Mouse (Mus musculus) limb, embryonic 15.5 days (tissue): ENCODE data around the gene Arid1b. TPM values are rescaled to one million over a fixed set of nuclear protein-coding genes. Genes with fewer than 3 reads are reported as not detected.
A peak's percentile ranks its signal among the peaks of the same experiment; 100 is the strongest.

Experiments
- ATAC-seq: fragments of 200-750 bp; cut with Nextera tagmentation; 2 replicates; pipeline ENCODE4 v1.8.0; 2017; ENCODE audit warnings: low read depth, moderate TSS enrichment; ENCODE audit not compliant: insufficient number of reproducible peaks, low FRiP score, low TSS enrichment
- H3K27ac ChIP-seq: fragments of 300-500 bp; sonication (generic); 2 replicates; pipeline ENCODE4 v1.5.1; 2015; ENCODE audit warnings: moderate library complexity, mild to moderate bottlenecking, inconsistent platforms
- H3K27me3 ChIP-seq: fragments of 300-500 bp; sonication (generic); 2 replicates; pipeline ENCODE4 v1.6.1; 2015; ENCODE audit warnings: inconsistent platforms
- H3K36me3 ChIP-seq: fragments of 300-500 bp; sonication (generic); 2 replicates; pipeline ENCODE4 v1.6.1; 2015; ENCODE audit warnings: inconsistent platforms
- H3K4me1 ChIP-seq: fragments of 300-500 bp; sonication (generic); 2 replicates; pipeline ENCODE4 v1.6.1; 2015; ENCODE audit warnings: inconsistent platforms
- H3K4me2 ChIP-seq: fragments of 300-500 bp; sonication (generic); 2 replicates; pipeline ENCODE4 v1.6.1; 2015; ENCODE audit warnings: mild to moderate bottlenecking, inconsistent platforms
- H3K4me3 ChIP-seq: fragments of 300-500 bp; sonication (generic); 2 replicates; pipeline ENCODE4 v1.5.1; 2015; ENCODE audit warnings: mild to moderate bottlenecking, inconsistent platforms
- H3K9ac ChIP-seq: fragments of 300-500 bp; sonication (generic); 2 replicates; pipeline ENCODE4 v1.6.1; 2015; ENCODE audit warnings: inconsistent platforms
- H3K9me3 ChIP-seq: fragments of 300-500 bp; sonication (generic); 2 replicates; pipeline ENCODE4 v1.6.1; 2016; ENCODE audit warnings: inconsistent platforms
- WGBS: fragments of 180-500 bp; shearing (Covaris S2); methylation state at CpG from one replicate; pipeline ENCODE4 v1.1.7; 2015; 5-methylcytosine and 5-hydroxymethylcytosine counted together
- polyA plus RNA-seq: library from polyadenylated mRNA; unstranded; fragments of >200 nt; fragmentation: Nextera tagmentation; extraction: Ambion mirVana; gene quantifications from 2 replicates; pipeline ENCODE4 v1.2.1, GENCODE M21; 2015

The Arid1b gene
- polyA plus RNA-seq, 1 experiment from 2014 or later: 11.4 TPM

- H3K9ac ChIP-seq: no peak overlapping the region
- no peaks in the 10 kb centered on the region for H3K9me3 ChIP-seq
- no peak overlapping the region for H3K4me3 ChIP-seq
- H3K27ac ChIP-seq: no peak overlapping the region
- 93% methylated on average over 1 of the region's 1 CpGs for WGBS
- no peaks in the 10 kb centered on the region for H3K36me3 ChIP-seq
- peaks cover 28% of the 10 kb centered on the region for H3K4me1 ChIP-seq
- H3K27me3 ChIP-seq: no peaks in the 10 kb centered on the region
- H3K4me2 ChIP-seq: no peak overlapping the region
- ATAC-seq: no peak
Observed at GRCm38 (mm10) chr17:5025400-5025799, 31.3 kb downstream of the Arid1b start.

- H3K27ac ChIP-seq: no peak overlapping the region
- H3K9me3 ChIP-seq: no peaks in the 10 kb centered on the region
- no peak overlapping the region for H3K4me3 ChIP-seq
- H3K4me2 ChIP-seq: no peak overlapping the region
- H3K9ac ChIP-seq: no peak overlapping the region
- H3K27me3 ChIP-seq: no peaks in the 10 kb centered on the region
- WGBS: 62% methylated on average over 2 of the region's 2 CpGs
- ATAC-seq: no peak
- no peaks in the 10 kb centered on the region for H3K36me3 ChIP-seq
- peaks cover 22% of the 10 kb centered on the region for H3K4me1 ChIP-seq
Observed at GRCm38 (mm10) chr17:5026578-5026977, 32.4 kb downstream of the Arid1b start.

GRCm38 (mm10) chr17:5029148-5029547 lies 35.0 kb downstream of the Arid1b start:
- no peak overlapping the region for H3K4me3 ChIP-seq
- no peak overlapping the region for H3K4me2 ChIP-seq
- no peaks in the 10 kb centered on the region for H3K27me3 ChIP-seq
- no peak for ATAC-seq
- no peak overlapping the region for H3K27ac ChIP-seq
- H3K9me3 ChIP-seq: no peaks in the 10 kb centered on the region
- 85% methylated on average over 4 of the region's 4 CpGs for WGBS
- no peaks in the 10 kb centered on the region for H3K36me3 ChIP-seq
- peaks cover 12% of the 10 kb centered on the region; the same call in 1 of the 2 replicates for H3K4me1 ChIP-seq
- H3K9ac ChIP-seq: no peak overlapping the region

- no peaks in the 10 kb centered on the region for H3K27me3 ChIP-seq
- H3K4me2 ChIP-seq: no peak overlapping the region
- ATAC-seq: no peak
- H3K27ac ChIP-seq: no peak overlapping the region
- peaks cover 12% of the 10 kb centered on the region; the same call in 1 of the 2 replicates for H3K4me1 ChIP-seq
- no peak overlapping the region for H3K4me3 ChIP-seq
- H3K9me3 ChIP-seq: no peaks in the 10 kb centered on the region
- WGBS: 85% methylated on average over 2 of the region's 2 CpGs
- H3K9ac ChIP-seq: no peak overlapping the region
- no peaks in the 10 kb centered on the region for H3K36me3 ChIP-seq
Observed at GRCm38 (mm10) chr17:5030290-5030689, 36.2 kb downstream of the Arid1b start.

GRCm38 (mm10) chr17:5033346-5033745 lies 39.2 kb downstream of the Arid1b start:
- Histone ChIP-seq H3K27ac (no peak overlapping the region), H3K9ac (no peak overlapping the region), H3K27me3 (no peaks in the 10 kb centered on the region), H3K4me3 (no peak overlapping the region), H3K4me1 (peaks cover 29% of the 10 kb centered on the region), H3K4me2 (no peak overlapping the region), H3K9me3 (no peaks in the 10 kb centered on the region), H3K36me3 (no peaks in the 10 kb centered on the region)
- 63% methylated on average over 3 of the region's 3 CpGs for WGBS
- ATAC-seq: no peak

DNA sequence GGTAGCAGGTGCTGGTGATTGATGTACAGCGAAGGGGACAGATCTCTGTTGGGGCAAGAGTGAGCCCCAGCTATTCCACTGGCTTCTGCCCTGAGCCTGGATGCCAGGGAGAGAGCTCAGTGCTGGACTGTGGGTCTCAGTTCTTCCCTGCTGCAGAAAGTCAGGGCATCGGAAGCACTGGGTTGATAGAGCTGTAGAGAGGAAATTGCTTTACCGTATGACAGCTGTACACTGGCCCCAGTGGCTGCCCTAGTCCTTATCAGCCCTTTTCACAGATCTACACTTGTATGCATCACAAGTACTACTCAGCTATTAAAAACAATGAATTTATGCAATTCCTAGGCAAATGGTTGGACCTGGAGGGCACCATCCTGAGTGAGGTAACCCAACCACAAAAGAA lies 40.1 kb downstream of the Arid1b start:
- H3K4me1 ChIP-seq: peaks cover 32% of the 10 kb centered on the region
- no peak overlapping the region for H3K4me3 ChIP-seq
- 84% methylated on average over 3 of the region's 3 CpGs for WGBS
- no peak overlapping the region for H3K4me2 ChIP-seq
- H3K27me3 ChIP-seq: no peaks in the 10 kb centered on the region
- H3K36me3 ChIP-seq: no peaks in the 10 kb centered on the region
- H3K27ac ChIP-seq: no peak overlapping the region
- ATAC-seq: no peak
- no peaks in the 10 kb centered on the region for H3K9me3 ChIP-seq
- H3K9ac ChIP-seq: no peak overlapping the region

DNA sequence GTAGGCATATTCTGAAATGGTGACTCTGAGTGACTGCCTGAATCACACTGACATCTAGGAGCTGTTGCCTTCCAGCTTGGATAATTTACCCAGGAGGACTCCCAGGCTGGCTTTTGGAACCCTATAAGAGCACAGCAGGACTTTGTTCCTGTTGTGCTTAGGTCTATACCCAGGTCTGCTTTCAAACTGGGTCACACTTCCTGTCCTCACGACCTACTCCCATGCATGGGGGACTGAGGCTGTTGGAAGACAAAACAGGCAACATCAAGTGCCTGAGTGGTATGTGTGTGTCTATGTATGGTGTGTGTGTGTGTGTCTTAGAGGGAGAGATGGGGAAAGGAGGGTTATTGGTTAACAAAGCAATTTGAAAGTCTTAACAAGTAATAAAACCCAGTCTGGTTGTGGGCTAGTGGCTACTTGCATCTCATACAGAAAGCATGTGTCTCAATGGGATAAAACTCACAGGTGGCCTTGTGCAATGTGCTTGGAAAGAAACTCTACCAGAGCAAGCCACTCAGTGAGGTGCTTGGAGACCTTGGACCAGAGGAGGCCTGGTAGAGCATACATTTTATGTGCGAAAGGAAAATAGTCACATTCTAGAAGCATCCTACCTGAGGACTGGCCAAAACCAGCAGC lies 42.2 kb downstream of the Arid1b start:
- H3K9me3 ChIP-seq: no peaks in the 10 kb centered on the region
- H3K27ac ChIP-seq: peak overlapping the region; percentile 22; the same call in 1 of the 2 replicates
- H3K4me2 ChIP-seq: no peak overlapping the region
- no peaks in the 10 kb centered on the region for H3K27me3 ChIP-seq
- H3K4me3 ChIP-seq: no peak overlapping the region
- H3K9ac ChIP-seq: no peak overlapping the region
- 50% methylated on average over 2 of the region's 2 CpGs for WGBS
- peaks cover 29% of the 10 kb centered on the region for H3K4me1 ChIP-seq
- H3K36me3 ChIP-seq: peaks cover 5% of the 10 kb centered on the region; the same call in 1 of the 2 replicates
- ATAC-seq: no peak

DNA sequence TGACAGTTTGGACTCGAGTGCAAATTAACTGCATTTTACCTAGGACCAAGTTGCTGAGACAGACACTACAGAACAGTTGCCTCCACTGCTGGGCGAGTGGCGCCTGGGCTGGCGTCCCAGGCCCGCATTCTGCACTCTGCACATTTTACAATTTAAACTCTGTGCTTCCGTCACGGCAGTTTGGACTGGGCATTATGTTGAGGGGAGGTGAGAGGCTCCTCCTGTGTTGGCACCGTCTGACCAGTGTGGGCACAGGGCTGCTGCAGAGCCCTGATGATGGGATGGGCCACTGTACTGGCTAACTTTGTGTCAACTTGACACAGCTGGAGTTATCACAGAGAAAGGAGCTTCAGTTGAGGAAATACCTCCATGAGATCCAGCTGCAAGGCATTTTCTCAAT lies 43.1 kb downstream of the Arid1b start:
- Histone ChIP-seq H3K9ac (no peak overlapping the region), H3K27ac (no peak overlapping the region), H3K27me3 (no peaks in the 10 kb centered on the region), H3K4me3 (no peak overlapping the region), H3K9me3 (no peaks in the 10 kb centered on the region), H3K4me1 (peaks cover 29% of the 10 kb centered on the region), H3K4me2 (no peak overlapping the region), H3K36me3 (peaks cover 6% of the 10 kb centered on the region; the same call in 1 of the 2 replicates)
- WGBS: 56% methylated on average over 8 of the region's 8 CpGs
- ATAC-seq: no peak

GRCm38 (mm10) chr17:5039826-5040225 lies 45.7 kb downstream of the Arid1b start:
- Histone ChIP-seq H3K4me2 (no peak overlapping the region), H3K36me3 (peaks cover 11% of the 10 kb centered on the region), H3K27me3 (no peaks in the 10 kb centered on the region), H3K4me3 (no peak overlapping the region), H3K27ac (no peak overlapping the region), H3K9me3 (no peaks in the 10 kb centered on the region), H3K4me1 (peaks cover 32% of the 10 kb centered on the region), H3K9ac (no peak overlapping the region)
- 73% methylated on average over 2 of the region's 2 CpGs for WGBS
- no peak for ATAC-seq

GRCm38 (mm10) chr17:5043871-5044270 lies 49.7 kb downstream of the Arid1b start:
- Histone ChIP-seq H3K9me3 (no peaks in the 10 kb centered on the region), H3K27me3 (no peaks in the 10 kb centered on the region), H3K4me2 (no peak overlapping the region), H3K27ac (no peak overlapping the region), H3K4me1 (peaks cover 11% of the 10 kb centered on the region; the same call in 1 of the 2 replicates), H3K4me3 (no peak overlapping the region), H3K9ac (no peak overlapping the region), H3K36me3 (peaks cover 11% of the 10 kb centered on the region)
- 70% methylated on average over 7 of the region's 7 CpGs for WGBS
- no peak for ATAC-seq

DNA sequence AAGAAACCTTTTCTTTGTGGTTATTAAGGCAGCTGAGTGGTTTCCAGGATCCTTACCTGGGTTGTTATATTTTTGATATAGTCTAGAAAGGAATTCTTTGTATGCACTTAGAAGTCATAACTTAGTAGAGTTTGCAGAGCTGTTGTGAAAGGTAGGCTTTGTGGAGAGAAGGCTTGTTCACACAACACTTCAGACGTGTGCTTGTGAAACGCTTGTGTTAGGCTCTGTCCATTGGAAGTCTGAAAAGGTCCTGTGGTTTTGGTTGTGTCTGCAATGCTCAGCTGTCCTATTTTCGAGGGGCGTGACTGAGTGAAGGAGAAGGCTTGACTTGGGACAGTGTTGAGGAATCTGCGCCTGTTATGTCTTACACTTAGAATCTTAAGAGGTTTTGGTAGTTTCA lies 51.5 kb downstream of the Arid1b start:
- no peak for ATAC-seq

GRCm38 (mm10) chr17:5047373-5047772 lies 53.2 kb downstream of the Arid1b start:
- no peak for ATAC-seq
- H3K4me2 ChIP-seq: no peak overlapping the region

More for the DNA sequence above, 51.5 kb downstream of the Arid1b start:
- Histone ChIP-seq H3K4me3 (no peak overlapping the region), H3K27me3 (no peaks in the 10 kb centered on the region), H3K36me3 (peaks cover 11% of the 10 kb centered on the region), H3K4me2 (no peak overlapping the region), H3K27ac (no peak overlapping the region), H3K9ac (no peak overlapping the region), H3K9me3 (no peaks in the 10 kb centered on the region), H3K4me1 (peaks cover 15% of the 10 kb centered on the region; the same call in 1 of the 2 replicates)
- WGBS: 81% methylated on average over 5 of the region's 5 CpGs

More at GRCm38 (mm10) chr17:5047373-5047772, 53.2 kb downstream of the Arid1b start:
- Histone ChIP-seq H3K9me3 (no peaks in the 10 kb centered on the region), H3K4me1 (peaks cover 16% of the 10 kb centered on the region; the same call in 1 of the 2 replicates), H3K27ac (no peak overlapping the region), H3K27me3 (no peaks in the 10 kb centered on the region), H3K9ac (no peak overlapping the region), H3K36me3 (peaks cover 6% of the 10 kb centered on the region), H3K4me3 (no peak overlapping the region)
- whole genome bisulfite sequencing: 76% methylated on average over 4 of the region's 4 CpGs
